Mouse (Mus musculus): ENCODE data around the gene Igsf9b. TPM values are rescaled to one million over a fixed set of nuclear protein-coding genes. Genes with fewer than 3 reads are reported as not detected.

The Igsf9b gene
- polyA plus RNA-seq, 1 experiment from 2014 or later = 1.7 TPM

GRCm38 (mm10) chr9:27308045-27308444 is 9.0 kb downstream of the Igsf9b start:
- Histone ChIP-seq H3K9ac (ENCODE audit: low read depth, low read length) (no peak overlapping the region), H3K4me3 (ENCODE audit: low read depth, low read length) (no peak overlapping the region), H3K27ac (ENCODE audit: low read depth, low read length) (no peak overlapping the region), H3K36me3 (ENCODE audit: control insufficient read depth, insufficient read depth, low read length) (no peaks in the 10 kb centered on the region), H3K4me1 (ENCODE audit: control insufficient read depth, insufficient read depth, low read length) (peaks cover 5% of the 10 kb centered on the region; the same call in 1 of the 2 replicates), H3K9me3 (replicated peaks; ENCODE audit: control insufficient read depth, low read length) (no peaks in the 10 kb centered on the region), H3K4me2 (no peak overlapping the region), H3K27me3 (ENCODE audit: control insufficient read depth, insufficient read depth, low read length) (no peaks in the 10 kb centered on the region)
- 26% methylated on average over 7 of the region's 7 CpGs for WGBS (ENCODE audit: insufficient replicate concordance)
- no peak for ATAC-seq (replicated peaks; ENCODE audit: insufficient number of reproducible peaks, low FRiP score, low TSS enrichment)

GRCm38 (mm10) chr9:27308561-27308960 is 9.6 kb downstream of the Igsf9b start:
- no peak overlapping the region for H3K27ac ChIP-seq (ENCODE audit: low read depth, low read length)
- H3K27me3 ChIP-seq (ENCODE audit: control insufficient read depth, insufficient read depth, low read length) = no peaks in the 10 kb centered on the region
- H3K4me2 ChIP-seq = no peak overlapping the region
- H3K36me3 ChIP-seq (ENCODE audit: control insufficient read depth, insufficient read depth, low read length) = no peaks in the 10 kb centered on the region
- H3K9me3 ChIP-seq (replicated peaks; ENCODE audit: control insufficient read depth, low read length) = no peaks in the 10 kb centered on the region
- H3K4me1 ChIP-seq (ENCODE audit: control insufficient read depth, insufficient read depth, low read length) = peaks cover 5% of the 10 kb centered on the region; the same call in 1 of the 2 replicates
- H3K4me3 ChIP-seq (ENCODE audit: low read depth, low read length) = no peak overlapping the region
- WGBS (ENCODE audit: insufficient replicate concordance) = 29% methylated on average over 6 of the region's 6 CpGs
- ATAC-seq (replicated peaks; ENCODE audit: insufficient number of reproducible peaks, low FRiP score, low TSS enrichment) = no peak
- H3K9ac ChIP-seq (ENCODE audit: low read depth, low read length) = no peak overlapping the region

GRCm38 (mm10) chr9:27310005-27310404 is 11.0 kb downstream of the Igsf9b start:
- H3K27ac ChIP-seq (ENCODE audit: low read depth, low read length) = no peak overlapping the region
- no peak for ATAC-seq (replicated peaks; ENCODE audit: insufficient number of reproducible peaks, low FRiP score, low TSS enrichment)
- 81% methylated on average over 4 of the region's 4 CpGs for WGBS (ENCODE audit: insufficient replicate concordance)
- H3K4me2 ChIP-seq = no peak overlapping the region
- H3K9ac ChIP-seq (ENCODE audit: low read depth, low read length) = no peak overlapping the region
- H3K36me3 ChIP-seq (ENCODE audit: control insufficient read depth, insufficient read depth, low read length) = no peaks in the 10 kb centered on the region
- H3K4me1 ChIP-seq (ENCODE audit: control insufficient read depth, insufficient read depth, low read length) = no peaks in the 10 kb centered on the region; the same call in 1 of the 2 replicates
- no peaks in the 10 kb centered on the region for H3K27me3 ChIP-seq (ENCODE audit: control insufficient read depth, insufficient read depth, low read length)
- no peaks in the 10 kb centered on the region for H3K9me3 ChIP-seq (replicated peaks; ENCODE audit: control insufficient read depth, low read length)
- no peak overlapping the region for H3K4me3 ChIP-seq (ENCODE audit: low read depth, low read length)

DNA sequence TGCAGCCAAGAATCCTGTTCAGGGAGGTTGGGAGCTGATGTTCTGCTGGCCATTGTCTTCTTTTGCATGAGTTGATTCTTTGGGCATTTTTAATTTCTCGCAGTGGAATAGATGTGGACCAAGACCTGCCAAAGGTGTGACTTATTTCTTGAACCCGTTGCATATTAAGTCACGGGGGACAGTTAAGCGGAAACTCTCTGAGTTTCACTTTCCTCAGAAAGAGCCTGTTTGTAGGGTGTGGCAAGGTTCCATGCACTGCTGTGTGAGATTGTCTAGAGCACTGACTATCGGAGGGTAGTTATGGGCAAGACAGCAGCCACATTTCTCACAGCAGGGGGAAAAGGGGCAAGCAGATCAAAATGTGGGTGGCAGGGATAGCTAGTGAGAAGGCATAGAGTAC is 14.4 kb downstream of the Igsf9b start:
- Histone ChIP-seq H3K27ac (ENCODE audit: low read depth, low read length) (no peak overlapping the region), H3K9ac (ENCODE audit: low read depth, low read length) (no peak overlapping the region), H3K4me1 (ENCODE audit: control insufficient read depth, insufficient read depth, low read length) (no peaks in the 10 kb centered on the region), H3K4me3 (ENCODE audit: low read depth, low read length) (no peak overlapping the region), H3K27me3 (ENCODE audit: control insufficient read depth, insufficient read depth, low read length) (no peaks in the 10 kb centered on the region), H3K36me3 (ENCODE audit: control insufficient read depth, insufficient read depth, low read length) (no peaks in the 10 kb centered on the region), H3K4me2 (no peak overlapping the region), H3K9me3 (replicated peaks; ENCODE audit: control insufficient read depth, low read length) (no peaks in the 10 kb centered on the region)
- ATAC-seq (replicated peaks; ENCODE audit: insufficient number of reproducible peaks, low FRiP score, low TSS enrichment) = no peak
- WGBS (ENCODE audit: insufficient replicate concordance) = 85% methylated on average over 5 of the region's 5 CpGs

DNA sequence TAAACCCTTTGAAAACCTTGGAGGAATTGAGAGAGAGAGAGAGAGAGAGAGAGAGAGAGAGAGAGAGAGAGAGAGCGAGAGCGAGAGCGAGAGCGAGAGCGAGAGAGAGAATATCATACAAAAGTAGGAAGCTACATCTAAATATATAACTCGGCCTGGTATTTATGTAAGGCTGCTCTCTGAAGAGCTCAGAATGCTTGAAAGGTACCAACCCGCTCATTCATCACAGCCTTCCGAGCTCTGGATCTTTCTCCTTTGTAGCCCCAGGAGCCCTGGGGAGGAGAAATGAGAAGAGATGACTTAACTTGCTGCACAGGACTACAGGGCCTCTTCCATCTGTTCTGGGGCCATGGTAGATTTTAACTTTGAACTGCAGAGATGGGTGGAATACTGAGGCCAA is 22.3 kb downstream of the Igsf9b start:
- Histone ChIP-seq H3K27ac (ENCODE audit: low read depth, low read length) (no peak overlapping the region), H3K4me3 (ENCODE audit: low read depth, low read length) (no peak overlapping the region), H3K4me2 (no peak overlapping the region), H3K27me3 (ENCODE audit: control insufficient read depth, insufficient read depth, low read length) (no peaks in the 10 kb centered on the region), H3K9ac (ENCODE audit: low read depth, low read length) (no peak overlapping the region), H3K9me3 (replicated peaks; ENCODE audit: control insufficient read depth, low read length) (no peaks in the 10 kb centered on the region), H3K36me3 (ENCODE audit: control insufficient read depth, insufficient read depth, low read length) (no peaks in the 10 kb centered on the region), H3K4me1 (ENCODE audit: control insufficient read depth, insufficient read depth, low read length) (no peaks in the 10 kb centered on the region)
- ATAC-seq (replicated peaks; ENCODE audit: insufficient number of reproducible peaks, low FRiP score, low TSS enrichment) = no peak
- 80% methylated on average over 8 of the region's 8 CpGs for WGBS (ENCODE audit: insufficient replicate concordance)

GRCm38 (mm10) chr9:27322277-27322676 is 23.3 kb downstream of the Igsf9b start:
- 85% methylated on average over 7 of the region's 7 CpGs for WGBS (ENCODE audit: insufficient replicate concordance)
- no peak for ATAC-seq (replicated peaks; ENCODE audit: insufficient number of reproducible peaks, low FRiP score, low TSS enrichment)
- no peak overlapping the region for H3K27ac ChIP-seq (ENCODE audit: low read depth, low read length)
- H3K4me3 ChIP-seq (ENCODE audit: low read depth, low read length) = no peak overlapping the region
- no peak overlapping the region for H3K4me2 ChIP-seq
- no peaks in the 10 kb centered on the region for H3K27me3 ChIP-seq (ENCODE audit: control insufficient read depth, insufficient read depth, low read length)
- no peaks in the 10 kb centered on the region for H3K9me3 ChIP-seq (replicated peaks; ENCODE audit: control insufficient read depth, low read length)
- no peaks in the 10 kb centered on the region for H3K36me3 ChIP-seq (ENCODE audit: control insufficient read depth, insufficient read depth, low read length)
- H3K4me1 ChIP-seq (ENCODE audit: control insufficient read depth, insufficient read depth, low read length) = no peaks in the 10 kb centered on the region
- H3K9ac ChIP-seq (ENCODE audit: low read depth, low read length) = no peak overlapping the region

GRCm38 (mm10) chr9:27323412-27323811 is 24.4 kb downstream of the Igsf9b start:
- Histone ChIP-seq H3K4me3 (ENCODE audit: low read depth, low read length) (no peak overlapping the region), H3K36me3 (ENCODE audit: control insufficient read depth, insufficient read depth, low read length) (no peaks in the 10 kb centered on the region), H3K9ac (ENCODE audit: low read depth, low read length) (no peak overlapping the region), H3K4me1 (ENCODE audit: control insufficient read depth, insufficient read depth, low read length) (no peaks in the 10 kb centered on the region), H3K9me3 (replicated peaks; ENCODE audit: control insufficient read depth, low read length) (no peaks in the 10 kb centered on the region), H3K27ac (ENCODE audit: low read depth, low read length) (no peak overlapping the region), H3K27me3 (ENCODE audit: control insufficient read depth, insufficient read depth, low read length) (no peaks in the 10 kb centered on the region), H3K4me2 (no peak overlapping the region)
- ATAC-seq (replicated peaks; ENCODE audit: insufficient number of reproducible peaks, low FRiP score, low TSS enrichment) = no peak
- WGBS (ENCODE audit: insufficient replicate concordance) = 70% methylated on average over 3 of the region's 3 CpGs

DNA sequence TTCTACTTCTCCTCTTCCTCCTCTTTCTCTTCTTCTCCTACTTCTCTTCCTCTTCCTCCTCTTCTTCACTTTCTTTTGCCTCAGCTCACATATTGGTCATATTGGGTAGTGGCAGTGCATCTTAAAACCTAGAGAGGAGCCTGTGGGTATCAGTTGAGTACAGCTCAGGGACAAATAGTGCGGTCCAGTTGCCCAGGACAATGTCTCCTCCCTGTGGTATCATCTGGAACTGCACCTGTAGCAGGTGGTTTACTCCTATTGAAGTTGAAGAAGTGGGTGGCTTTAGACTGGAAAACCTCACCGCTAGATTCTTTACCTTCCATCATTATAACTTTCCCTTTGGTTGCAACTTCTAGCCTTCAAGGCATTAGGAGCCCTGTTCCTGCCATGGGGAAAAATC is 26.9 kb downstream of the Igsf9b start:
- Histone ChIP-seq H3K4me2 (no peak overlapping the region), H3K4me3 (ENCODE audit: low read depth, low read length) (no peak overlapping the region), H3K9me3 (replicated peaks; ENCODE audit: control insufficient read depth, low read length) (no peaks in the 10 kb centered on the region), H3K4me1 (ENCODE audit: control insufficient read depth, insufficient read depth, low read length) (no peaks in the 10 kb centered on the region), H3K36me3 (ENCODE audit: control insufficient read depth, insufficient read depth, low read length) (no peaks in the 10 kb centered on the region), H3K27ac (ENCODE audit: low read depth, low read length) (no peak overlapping the region), H3K9ac (ENCODE audit: low read depth, low read length) (no peak overlapping the region), H3K27me3 (ENCODE audit: control insufficient read depth, insufficient read depth, low read length) (no peaks in the 10 kb centered on the region)
- ATAC-seq (replicated peaks; ENCODE audit: insufficient number of reproducible peaks, low FRiP score, low TSS enrichment) = no peak
- 40% methylated on average over 2 of the region's 2 CpGs for whole genome bisulfite sequencing (ENCODE audit: insufficient replicate concordance)

GRCm38 (mm10) chr9:27327558-27327957 is 28.6 kb downstream of the Igsf9b start:
- H3K36me3 ChIP-seq (ENCODE audit: control insufficient read depth, insufficient read depth, low read length) = no peaks in the 10 kb centered on the region
- no peak for ATAC-seq (replicated peaks; ENCODE audit: insufficient number of reproducible peaks, low FRiP score, low TSS enrichment)
- no peaks in the 10 kb centered on the region for H3K4me1 ChIP-seq (ENCODE audit: control insufficient read depth, insufficient read depth, low read length)
- no peak overlapping the region for H3K4me3 ChIP-seq (ENCODE audit: low read depth, low read length)
- no peaks in the 10 kb centered on the region for H3K27me3 ChIP-seq (ENCODE audit: control insufficient read depth, insufficient read depth, low read length)
- no peak overlapping the region for H3K9ac ChIP-seq (ENCODE audit: low read depth, low read length)
- H3K4me2 ChIP-seq = no peak overlapping the region
- H3K27ac ChIP-seq (ENCODE audit: low read depth, low read length) = no peak overlapping the region
- 92% methylated on average over 3 of the region's 3 CpGs for WGBS (ENCODE audit: insufficient replicate concordance)
- no peaks in the 10 kb centered on the region for H3K9me3 ChIP-seq (replicated peaks; ENCODE audit: control insufficient read depth, low read length)
